ENCODE assay signal across 8 mouse cellular contexts in the genomic region with DNA sequence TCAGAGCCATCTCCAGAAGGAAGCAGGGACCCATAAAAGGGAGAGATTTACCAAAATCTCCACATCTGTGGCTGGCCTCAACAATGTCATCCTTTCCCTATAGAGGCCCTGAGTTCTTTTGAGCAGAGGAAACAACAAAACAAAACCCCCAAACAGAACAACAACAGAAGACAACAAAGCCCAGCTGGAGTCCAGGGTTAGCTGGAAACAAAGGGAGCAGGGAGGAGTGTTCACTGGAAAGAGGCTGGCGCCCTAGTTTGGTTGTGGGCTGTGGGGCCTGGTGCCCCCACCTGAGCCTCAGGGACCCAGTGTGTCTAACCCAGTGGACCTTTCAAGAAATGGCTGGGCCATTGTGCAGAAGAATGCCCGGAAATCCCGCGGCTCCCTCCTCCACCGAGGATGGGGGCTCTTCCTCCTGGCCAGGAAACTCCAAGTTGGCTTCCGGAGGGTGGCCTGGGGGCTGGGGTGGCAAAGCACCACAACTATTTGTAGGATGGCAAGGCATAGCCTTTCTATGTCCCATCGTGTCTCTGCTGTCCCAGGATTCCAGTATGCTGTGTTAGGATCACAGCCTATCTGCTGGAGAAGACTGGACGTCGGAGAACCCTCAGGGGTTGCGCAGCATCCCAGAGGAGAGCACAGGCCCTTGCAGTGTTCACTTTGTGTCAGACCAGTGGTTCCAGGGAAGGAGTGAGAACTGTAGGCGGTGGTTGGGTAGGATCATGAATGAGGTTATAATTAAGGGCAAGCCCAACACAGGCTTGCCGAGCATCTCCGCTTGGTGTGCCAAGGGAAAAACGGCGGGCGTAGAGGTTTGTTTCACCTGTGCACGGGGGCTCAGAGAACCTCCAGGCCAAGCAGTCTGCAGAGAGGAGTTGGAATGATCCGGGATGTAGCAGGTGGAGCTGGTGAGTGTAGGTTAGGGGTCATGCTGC. TPM values are rescaled to one million over a fixed set of nuclear protein-coding genes. Genes with fewer than 3 reads are reported as not detected.
DNase-seq lines count a peak whose midpoint lies in the region; ATAC-seq and TF ChIP-seq lines count a peak whose summit lies in the region.

No protein-coding gene starts in this region.

- WGBS in kidney, postnatal 0 days: 44% methylated on average over 18 of the region's 18 CpGs

- H3K27ac ChIP-seq in kidney, postnatal 0 days: peak overlapping the region; percentile 68

- peaks cover 16% of the 10 kb centered on the region; the same call in 1 of the 2 replicates for H3K4me1 ChIP-seq in kidney, postnatal 0 days (replicated peaks; ENCODE audit: insufficient read depth, low read length)

- ATAC-seq in kidney, postnatal 0 days (replicated peaks; ENCODE audit: low FRiP score, low read depth): no peak

- no peaks in the 10 kb centered on the region for H3K36me3 ChIP-seq in kidney, postnatal 0 days (ENCODE audit: insufficient read depth, low read length)

- peak overlapping the region; percentile 75 for H3K4me2 ChIP-seq in kidney, postnatal 0 days (ENCODE audit: low read length)

- peak overlapping the region; percentile 31 for H3K9ac ChIP-seq in kidney, postnatal 0 days (ENCODE audit: low read depth, low read length)

- peak; percentile 49 for DNase-seq in adrenal gland, postnatal 10 days
- DNase-seq in adrenal gland, adult 8-10 months: no peak
- DNase-seq in heart, adult 9 months (ENCODE audit: low spot score in 2 of 2): peak; percentile 44 to 77
- DNase-seq in kidney, postnatal 0 days (ENCODE audit: low spot score): no peak
- peak; percentile 80 for DNase-seq in lung, postnatal 25 days (ENCODE audit: low spot score)
- DNase-seq in ovary, postnatal 14 days (ENCODE audit: low spot score): no peak
- DNase-seq in layer of hippocampus, adult 9-10 months (ENCODE audit: low spot score): no peak
- DNase-seq in thymus, postnatal 25 days: no peak

- no peak for TF ChIP-seq CTCF in kidney, postnatal 0 days (IDR thresholded peaks at IDR 0.05; ENCODE audit: low read depth)

- peak overlapping the region; percentile 52 for H3K4me3 ChIP-seq in kidney, postnatal 0 days (replicated peaks; ENCODE audit: low read depth, low read length)

- no peaks in the 10 kb centered on the region for H3K9me3 ChIP-seq in kidney, postnatal 0 days (replicated peaks; ENCODE audit: low read length)

- 0 out of 2 replicates have a peak, but pooled peaks cover 14% of the 10 kb centered on the region for H3K27me3 ChIP-seq in kidney, postnatal 0 days (ENCODE audit: insufficient read depth, low read length)

RNA-seq across cellular contexts. Expression of gene Cldn5, which starts 0.8 kb away (rescaled TPM):
- total RNA-seq in adrenal gland, postnatal 10 days (2021): 100 to 1,000 TPM in 1 of 2 experiments, 10 to 100 TPM in 1; 98.7 to 118 TPM
- 10 to 100 TPM in 1 of 4 experiments, 1 to 10 TPM in 3; 7.8 to 12.2 (median 9.4) TPM for total RNA-seq in adrenal gland, adult 8-10 months (2022)
- 107 and 113 TPM in 2 replicates for polyA plus RNA-seq in kidney, postnatal 0 days (2015; fragmentation: Nextera tagmentation; extraction: Ambion mirVana)

RNA-seq across cellular contexts. Expression of gene Ufd1, which starts 35.7 kb away (rescaled TPM):
- total RNA-seq in adrenal gland, postnatal 10 days (2021): 10 to 100 TPM; 90.3 to 91.3 TPM
- total RNA-seq in adrenal gland, adult 8-10 months (2022): 100 to 1,000 TPM; 131 to 143 (median 136) TPM
- 82.3 and 86.1 TPM in 2 replicates for polyA plus RNA-seq in kidney, postnatal 0 days (2015; fragmentation: Nextera tagmentation; extraction: Ambion mirVana)

RNA-seq across cellular contexts. Expression of gene Cdc45, which starts 35.9 kb away (rescaled TPM):
- total RNA-seq in adrenal gland, postnatal 10 days (2021): 10 to 100 TPM; 12.9 to 14.6 TPM
- total RNA-seq in adrenal gland, adult 8-10 months (2022): 10 to 100 TPM in 2 of 4 experiments, 1 to 10 TPM in 2; 7.0 to 12.8 (median 10.0) TPM
- 20.1 and 24.9 TPM in 2 replicates for polyA plus RNA-seq in kidney, postnatal 0 days (2015; fragmentation: Nextera tagmentation; extraction: Ambion mirVana)

Comparison
In these comparisons a context has a peak if more than half of its experiments do, and no peak if none do; other contexts are left out.
1. DNase-seq: peak in adrenal gland, postnatal 10 days (single experiment), heart, adult 9 months (2 of 2) and lung, postnatal 25 days (single experiment); none in adrenal gland, adult 8-10 months (single experiment), kidney, postnatal 0 days (single experiment), ovary, postnatal 14 days (single experiment), layer of hippocampus, adult 9-10 months (single experiment) and thymus, postnatal 25 days (single experiment).
2. RNA of gene Cldn5, which starts 0.8 kb away (total RNA-seq): 98.7 to 118 TPM in adrenal gland, postnatal 10 days; 7.8 to 12.2 TPM in adrenal gland, adult 8-10 months; every median in the first group is over 4 times any median in the second.